Mouse (Mus musculus) kidney, adult 18-20 months (tissue): ENCODE measurements around the gene Naip1.
"Not testable (repeated sequence)": the region's sequence is repeated elsewhere in the genome, so short reads cannot be mapped to it uniquely, and the experiment has no call there.

ENCODE experiments used
- DNase-seq: peaks from one replicate; pipeline ENCODE4 v3.0.0; 2021

Naip1 gene

DNA sequence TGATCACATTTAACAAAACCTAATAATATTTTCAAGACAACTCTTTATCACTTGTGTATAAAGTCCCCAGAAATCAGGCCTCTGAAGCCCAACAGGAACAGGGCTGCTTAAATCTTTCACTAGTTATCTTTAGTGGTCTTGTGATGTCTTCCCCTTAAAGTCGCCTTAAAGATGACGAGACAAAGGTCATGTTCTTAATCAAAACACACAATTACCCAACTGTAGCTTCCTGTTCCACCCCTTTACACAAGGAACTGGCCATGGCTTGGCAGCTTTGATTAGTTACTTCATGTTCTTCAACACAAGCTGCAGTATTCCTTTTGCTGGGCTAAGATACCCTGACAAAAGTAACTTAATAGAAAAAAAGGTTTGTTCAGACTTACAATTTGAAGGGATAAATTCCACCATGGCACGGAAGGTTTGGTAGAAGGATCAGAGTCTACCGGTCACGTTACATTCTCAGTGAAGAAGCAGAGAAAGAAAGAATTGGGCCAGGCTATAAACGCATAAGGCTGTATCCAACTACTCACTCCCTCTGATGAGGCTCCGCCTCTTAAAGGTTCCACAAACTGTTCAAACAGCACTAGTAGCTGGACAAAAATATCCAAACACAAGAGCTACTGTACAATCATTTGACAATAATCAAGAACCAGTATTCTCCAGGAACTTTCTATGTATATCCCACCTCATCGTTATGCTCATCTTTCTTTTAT lies at the start of gene Naip1:
Gene Naip1, minus strand, starts transcription at position 455 of the 713 bp plus-strand sequence.
- DNase-seq = not testable (repeated sequence)

GRCm38 (mm10) chr13:100499625-100500024 lies 47.0 kb upstream of the Naip1 start:
- not testable (repeated sequence) for DNase-seq

DNA sequence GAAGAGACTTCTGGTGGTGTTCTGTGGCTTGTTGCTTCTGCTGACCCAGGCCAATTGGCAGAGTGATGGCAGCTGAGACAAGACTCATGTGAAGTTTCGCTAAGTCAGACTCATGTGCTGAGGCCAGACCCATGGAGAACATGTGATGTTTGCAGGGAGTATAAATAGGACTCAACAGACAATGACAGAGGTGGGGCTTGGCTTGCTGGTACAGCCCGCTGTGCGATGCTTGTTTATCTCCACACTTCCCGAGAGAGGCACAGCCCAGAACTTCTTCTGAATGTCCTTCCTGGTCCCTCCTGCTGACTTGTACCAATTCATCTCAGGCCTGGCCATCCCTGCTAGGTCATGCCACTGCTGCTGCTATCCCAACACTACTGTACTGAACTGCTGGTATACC lies 42.7 kb upstream of the Naip1 start:
- DNase-seq = no peak

DNA sequence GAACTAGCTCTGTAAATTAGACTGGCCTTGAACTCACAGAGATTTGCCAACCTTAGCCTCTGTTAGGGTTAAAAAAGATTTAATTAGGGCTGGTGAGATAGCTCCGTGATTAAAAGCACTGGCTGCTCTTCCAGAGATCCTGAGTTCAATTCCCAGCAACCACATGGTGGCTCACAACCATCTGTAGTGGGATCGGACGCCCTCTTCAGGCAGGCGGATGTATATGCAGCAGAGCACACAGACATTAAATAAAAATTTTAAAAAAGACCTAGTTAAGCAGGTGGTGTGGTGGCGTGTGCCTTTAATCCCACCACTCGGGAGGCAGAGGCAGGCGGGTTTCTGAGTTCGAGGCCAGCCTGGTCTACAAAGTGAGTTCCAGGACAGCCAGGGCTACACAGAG lies 41.7 kb upstream of the Naip1 start:
- DNase-seq = not testable (repeated sequence)

- no peak for DNase-seq
Measured at GRCm38 (mm10) chr13:100493313-100493712, 40.6 kb upstream of the Naip1 start.

DNA sequence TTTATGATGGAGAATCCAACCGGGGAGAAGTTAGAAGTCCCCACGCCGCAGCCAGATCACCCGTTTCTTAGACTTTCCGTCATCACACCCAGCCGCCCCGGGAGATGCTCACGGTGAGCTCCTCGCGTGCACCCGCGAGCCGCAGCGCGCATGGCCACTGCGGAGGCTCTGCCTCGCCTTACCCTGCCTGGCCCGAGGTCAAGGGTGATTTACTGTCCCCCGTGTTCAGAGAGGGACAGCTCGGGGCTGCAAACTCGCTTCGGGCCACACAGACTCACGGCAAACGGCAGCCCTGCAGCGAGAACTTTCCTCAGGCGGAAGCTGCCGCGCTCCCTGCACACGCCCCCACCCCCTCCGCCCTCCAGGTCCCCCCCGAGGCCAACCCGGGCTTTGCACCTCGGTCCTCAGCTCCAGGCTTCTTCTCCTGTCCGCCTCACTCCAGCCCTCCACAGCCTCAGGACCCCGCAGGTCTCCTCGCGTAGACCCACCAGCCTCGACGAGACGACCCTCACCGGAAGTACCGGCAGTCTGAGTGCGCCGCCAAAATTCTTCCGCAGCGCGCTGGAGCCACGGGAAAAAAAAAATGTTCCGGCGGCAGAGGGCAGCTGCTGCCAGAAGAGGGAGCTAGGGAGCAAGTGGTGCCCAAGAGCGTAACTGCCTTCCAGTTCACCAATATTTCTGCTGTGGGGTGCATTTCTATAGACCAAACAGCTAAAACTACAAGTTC lies 39.6 kb upstream of the Naip1 start, which contains the start of gene Gtf2h2:
Gene Gtf2h2, minus strand, starts transcription at position 519 of the 727 bp plus-strand sequence.
- DNase-seq = peak; percentile 87

- DNase-seq = no peak
Measured at GRCm38 (mm10) chr13:100491623-100492022, 39.0 kb upstream of the Naip1 start.

GRCm38 (mm10) chr13:100490424-100490823 lies 37.8 kb upstream of the Naip1 start:
- DNase-seq = no peak

DNA sequence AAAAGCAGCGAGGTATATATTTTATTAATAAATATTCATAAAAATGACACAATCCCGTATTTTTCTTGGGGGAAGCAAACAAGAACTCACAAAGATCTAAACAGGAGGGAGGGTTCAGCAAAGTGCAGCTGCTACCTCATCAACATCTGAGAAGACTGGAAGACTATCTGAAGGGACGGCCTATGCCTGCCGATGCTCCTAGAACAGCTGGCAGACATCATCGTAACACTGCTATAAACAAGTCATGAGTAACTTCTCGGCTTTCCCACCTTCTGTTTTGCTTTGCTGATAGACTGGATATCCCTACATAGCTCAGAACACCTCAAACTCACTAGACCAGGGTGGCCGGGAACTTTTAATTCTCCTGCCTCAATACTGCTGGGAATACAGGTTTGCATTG lies 30.9 kb upstream of the Naip1 start:
- no peak for DNase-seq

GRCm38 (mm10) chr13:100463527-100464222 lies 11.0 kb upstream of the Naip1 start:
- DNase-seq = no peak

- no peak for DNase-seq
Measured at GRCm38 (mm10) chr13:100461336-100461735, 8.7 kb upstream of the Naip1 start.

DNA sequence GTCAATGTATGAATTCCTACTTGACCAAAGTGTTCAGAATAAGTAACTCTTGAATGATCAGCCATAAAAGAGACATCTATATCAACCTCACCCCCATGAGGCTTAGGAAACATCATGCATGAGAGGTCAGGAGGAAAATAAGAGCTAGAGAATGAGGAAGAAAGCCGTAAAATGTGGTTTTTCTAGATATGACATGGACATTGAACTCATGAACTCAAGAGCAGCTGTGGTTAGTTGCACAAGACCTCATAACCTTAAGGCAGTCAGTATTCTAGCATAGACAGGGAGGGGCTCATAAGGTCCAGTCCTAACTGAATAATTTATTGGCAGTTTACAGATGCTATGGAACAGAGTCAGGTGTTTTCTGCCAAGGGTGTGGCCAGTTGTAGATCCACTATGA lies 3.2 kb downstream of the Naip1 start:
- DNase-seq = no peak

DNA sequence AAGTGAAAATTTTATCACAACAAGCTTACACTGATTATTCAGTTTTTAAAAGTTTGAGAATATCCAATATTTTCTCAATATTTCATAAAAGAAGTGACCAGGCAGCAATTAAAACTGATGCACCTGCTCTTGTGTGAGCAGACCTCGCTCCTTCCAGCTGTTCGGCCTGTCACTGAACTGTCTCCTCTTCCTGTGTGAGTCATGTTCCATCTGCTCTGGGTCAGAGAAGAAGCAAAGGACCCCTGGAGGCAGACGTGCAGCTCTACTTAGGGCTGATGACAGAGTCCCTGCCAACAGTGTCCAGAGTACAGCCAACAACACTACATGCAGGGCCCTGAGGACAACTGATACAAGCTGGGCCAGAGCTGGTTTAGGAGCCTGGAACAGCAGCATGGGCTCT lies 12.6 kb downstream of the Naip1 start:
- no peak for DNase-seq

- no peak for DNase-seq
Measured at GRCm38 (mm10) chr13:100438701-100439100, 14.0 kb downstream of the Naip1 start.

GRCm38 (mm10) chr13:100437322-100437825 lies 15.3 kb downstream of the Naip1 start:
- no peak for DNase-seq

GRCm38 (mm10) chr13:100436556-100437163 lies 16.0 kb downstream of the Naip1 start:
- not testable (repeated sequence) for DNase-seq

GRCm38 (mm10) chr13:100419958-100420357 lies 32.7 kb downstream of the Naip1 start:
- not testable (repeated sequence) for DNase-seq

DNA sequence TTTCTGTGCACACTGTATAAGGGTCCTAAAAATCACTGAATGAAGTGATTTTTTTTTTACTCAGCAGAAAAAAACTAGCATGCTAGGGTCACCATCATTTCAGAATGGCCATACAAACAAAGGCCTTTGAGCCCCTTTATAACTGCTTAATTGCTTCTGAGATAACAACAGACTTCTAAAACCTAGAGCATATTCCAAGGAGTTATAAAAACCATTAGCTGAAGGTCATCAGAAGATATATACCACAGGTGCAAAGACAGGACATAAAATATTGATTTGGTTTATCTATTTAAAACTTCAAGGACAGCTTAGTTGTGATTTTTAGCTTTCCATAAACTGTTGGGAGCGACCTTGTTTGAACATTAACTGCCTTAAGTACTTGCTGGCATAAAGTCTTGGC lies 38.2 kb downstream of the Naip1 start:
- no peak for DNase-seq

- DNase-seq = no peak
Measured at GRCm38 (mm10) chr13:100409825-100410224, 42.8 kb downstream of the Naip1 start.

DNA sequence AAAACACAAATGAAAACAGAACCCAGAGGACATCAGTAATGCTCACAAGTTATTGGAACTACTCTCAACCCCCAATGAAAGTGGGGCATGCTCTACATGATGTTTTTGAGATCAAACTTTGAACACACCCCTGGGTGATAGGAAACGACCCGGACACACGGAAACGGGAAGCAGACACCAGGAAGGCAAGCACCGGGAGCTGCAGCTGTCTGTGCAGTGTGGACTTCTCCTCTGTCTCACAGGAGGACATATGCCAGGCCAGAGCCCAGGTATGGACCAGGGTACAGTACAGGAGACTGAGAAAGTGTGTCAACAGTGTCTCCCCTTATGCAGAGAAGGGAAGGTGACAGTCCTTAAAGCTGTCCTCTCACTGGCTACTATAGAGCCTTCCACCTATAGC lies 43.5 kb downstream of the Naip1 start:
- no peak for DNase-seq

- DNase-seq = no peak
Measured at GRCm38 (mm10) chr13:100408242-100408641, 44.4 kb downstream of the Naip1 start.

DNA sequence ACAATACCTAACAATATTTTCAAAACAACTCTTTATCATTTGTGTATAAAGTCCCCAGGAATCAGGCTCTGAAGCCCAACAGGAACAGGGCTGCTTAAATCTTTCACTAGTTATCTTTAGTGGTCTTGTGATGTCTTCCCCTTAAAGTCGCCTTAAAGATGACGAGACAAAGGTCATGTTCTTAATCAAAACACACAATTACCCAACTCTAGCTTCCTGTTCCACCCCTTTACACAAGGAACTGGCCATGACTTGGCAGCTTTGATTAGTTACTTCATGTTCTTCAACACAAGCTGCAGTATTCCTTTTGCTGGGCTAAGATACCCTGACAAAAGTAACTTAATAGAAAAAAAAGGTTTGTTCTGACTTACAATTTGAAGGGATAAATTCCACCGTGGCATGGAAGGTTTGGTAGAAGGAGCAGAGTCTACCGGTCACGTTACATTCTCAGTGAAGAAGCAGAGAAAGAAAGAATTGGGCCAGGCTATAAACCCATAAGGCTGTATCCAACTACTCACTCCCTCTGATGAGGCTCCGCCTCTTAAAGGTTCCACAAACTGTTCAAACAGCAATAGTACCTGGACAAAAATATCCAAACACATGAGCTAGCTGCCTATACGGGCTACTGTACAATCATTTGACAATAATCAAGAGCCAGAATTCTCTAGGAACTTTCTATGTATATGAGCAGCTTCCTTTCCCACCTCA lies 49.6 kb downstream of the Naip1 start:
- DNase-seq = not testable (repeated sequence)
